8 mouse cellular contexts compared by ENCODE assay signal in the genomic region with DNA sequence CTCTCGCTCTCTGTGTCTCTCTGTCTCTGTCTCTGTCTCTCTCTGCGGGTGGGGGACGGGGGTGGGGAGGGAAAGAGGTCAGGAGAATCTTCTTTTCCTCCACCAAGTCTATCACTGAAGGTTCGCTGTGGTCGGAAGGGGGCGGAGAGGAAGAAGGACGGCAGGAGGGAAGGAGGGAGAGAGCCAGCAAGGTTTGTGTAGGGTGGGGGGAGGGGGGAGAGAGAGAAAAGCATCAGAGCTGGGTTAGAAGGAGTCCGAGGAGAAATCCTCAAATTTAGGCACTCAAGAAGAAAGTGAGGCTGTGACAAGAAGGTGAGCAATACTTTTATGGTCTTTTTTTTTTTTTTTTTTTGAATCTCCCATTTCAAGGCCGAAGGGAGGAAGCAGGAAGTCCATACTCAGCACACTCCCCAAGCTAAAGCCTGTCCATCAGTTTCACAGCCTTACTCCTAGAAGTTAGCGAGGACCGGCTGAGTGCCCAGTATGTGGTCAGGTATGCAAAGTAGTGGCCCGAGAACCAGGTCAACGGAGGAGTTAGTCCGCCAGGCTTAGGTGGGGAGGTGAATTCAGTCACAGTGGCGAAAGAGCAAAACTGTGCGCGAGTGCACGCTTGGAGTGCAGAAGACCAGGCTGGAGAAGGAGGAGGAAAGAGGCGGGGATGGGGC. TPM values are rescaled to one million over a fixed set of nuclear protein-coding genes. Genes with fewer than 3 reads are reported as not detected.
A peak's percentile ranks its signal among the peaks of the same experiment; 100 is the strongest.
DNase-seq lines count a peak whose midpoint lies in the region; ATAC-seq lines count a peak whose summit lies in the region.

No protein-coding gene starts in this region.

- peaks cover 24% of the 10 kb centered on the region for H3K27me3 ChIP-seq in kidney, embryonic 15.5 days
- H3K27me3 ChIP-seq in stomach, embryonic 16.5 days (ENCODE audit: control insufficient read depth, insufficient read depth, low read length), result peaks cover 14% of the 10 kb centered on the region; the same call in 1 of the 2 replicates

- 17% methylated on average over 18 of the region's 19 CpGs for WGBS in kidney, embryonic 15.5 days
- WGBS in stomach, embryonic 16.5 days, result 16% methylated on average over 19 of the region's 19 CpGs

- ATAC-seq in CD4-positive, CD25-positive, alpha-beta regulatory T cell, adult 4 months, result peak; percentile 18
- ATAC-seq in kidney, embryonic 15.5 days (replicated peaks; ENCODE audit: low FRiP score), result peak; percentile 63
- peak; percentile 5 for ATAC-seq in megakaryocyte progenitor cell, adult 5-6 weeks (replicated peaks; ENCODE audit: poor library complexity)
- ATAC-seq in stomach, embryonic 16.5 days (ENCODE audit: insufficient read depth, low FRiP score), result peak; percentile 23

- peak overlapping the region; percentile 97 for H3K27ac ChIP-seq in kidney, embryonic 15.5 days
- peak overlapping the region; percentile 98 for H3K27ac ChIP-seq in stomach, embryonic 16.5 days (ENCODE audit: low read length)

- H3K36me3 ChIP-seq in kidney, embryonic 15.5 days, result no peaks in the 10 kb centered on the region
- no peaks in the 10 kb centered on the region for H3K36me3 ChIP-seq in stomach, embryonic 16.5 days (ENCODE audit: control insufficient read depth, insufficient read depth, low read length)

- DNase-seq in adrenal gland, postnatal 25 days, result peak; percentile 2
- DNase-seq in adrenal gland, postnatal 36 days, result no peak
- peak; percentile 39 for DNase-seq in cerebellum, adult 9-11 months
- DNase-seq in heart, adult 8-10 months (ENCODE audit: low spot score), result peak; percentile 33

- peaks cover 28% of the 10 kb centered on the region for H3K4me1 ChIP-seq in kidney, embryonic 15.5 days
- peaks cover 24% of the 10 kb centered on the region for H3K4me1 ChIP-seq in stomach, embryonic 16.5 days (ENCODE audit: control insufficient read depth, insufficient read depth, low read length)

- 0 out of 2 replicates have a peak overlapping the region, but pooled peaks have one; percentile 35 for H3K9ac ChIP-seq in kidney, embryonic 15.5 days
- peak overlapping the region; percentile 67 for H3K9ac ChIP-seq in stomach, embryonic 16.5 days (ENCODE audit: low read length)

- peak overlapping the region; percentile 61 for H3K4me3 ChIP-seq in kidney, embryonic 15.5 days (replicated peaks)
- peak overlapping the region; percentile 60 for H3K4me3 ChIP-seq in stomach, embryonic 16.5 days (replicated peaks; ENCODE audit: low read length)

- H3K9me3 ChIP-seq in kidney, embryonic 15.5 days (replicated peaks), result no peaks in the 10 kb centered on the region
- no peaks in the 10 kb centered on the region for H3K9me3 ChIP-seq in stomach, embryonic 16.5 days (replicated peaks; ENCODE audit: control insufficient read depth, low read length)

- H3K4me2 ChIP-seq in kidney, embryonic 15.5 days, result peak overlapping the region; percentile 69
- peak overlapping the region; percentile 58 for H3K4me2 ChIP-seq in stomach, embryonic 16.5 days (ENCODE audit: low read depth, low read length)

RNA-seq across cellular contexts. Expression of gene Tmem164, which starts 0.7 kb away (rescaled TPM):
- 40.1 and 44.1 TPM in 2 replicates for total RNA-seq in adrenal gland, postnatal 25 days (2021)
- total RNA-seq in adrenal gland, postnatal 36 days (2021), result 10 to 100 TPM; 38.1 to 40.8 TPM
- polyA plus RNA-seq in CD4-positive, CD25-positive, alpha-beta regulatory T cell, adult 4 months (2017; shearing (Covaris generic)), result 10 to 100 TPM; 20.1 to 23.9 TPM
- 10 to 100 TPM; 17.1 to 20.2 (median 19.3) TPM for total RNA-seq in heart, adult 8-10 months (2022)
- polyA plus RNA-seq in kidney, embryonic 15.5 days (2015; fragmentation: Nextera tagmentation; extraction: Ambion mirVana), result 51.2 and 55.7 TPM in 2 replicates
- total RNA-seq in megakaryocyte progenitor cell, adult 5-6 weeks (2015), result 27.4 and 33.6 TPM in 2 replicates
- total RNA-seq in megakaryocyte progenitor cell, adult 5-6 weeks (2017), result 46.5 and 48.3 TPM in 2 replicates
- polyA plus RNA-seq in stomach, embryonic 16.5 days (2015; fragmentation: Nextera tagmentation; extraction: Ambion mirVana), result 60.5 and 67.9 TPM in 2 replicates

Comparison
In these comparisons a context has a peak if more than half of its experiments do, and no peak if none do; other contexts are left out.
1. DNase-seq: peak in adrenal gland, postnatal 25 days (single experiment), cerebellum, adult 9-11 months (single experiment) and heart, adult 8-10 months (single experiment); none in adrenal gland, postnatal 36 days (0 of 2).
2. ATAC-seq: peak in every context shown above with its lines; median percentile 63 in kidney, embryonic 15.5 days; 23 in stomach, embryonic 16.5 days; 18 in CD4-positive, CD25-positive, alpha-beta regulatory T cell, adult 4 months; 5 in megakaryocyte progenitor cell, adult 5-6 weeks.